Mouse (Mus musculus) liver, embryonic 12.5 days (tissue): ENCODE data around the gene Suclg2. TPM values are rescaled to one million over a fixed set of nuclear protein-coding genes. Genes with fewer than 3 reads are reported as not detected.
"Not testable (repeated sequence)": the region's sequence is repeated elsewhere in the genome, so short reads cannot be mapped to it uniquely, and the experiment has no call there.

Experiments
- ATAC-seq: fragments of 200-750 bp; cut with Nextera tagmentation; 2 replicates; pipeline ENCODE4 v1.8.0; 2017; ENCODE audit warnings: moderate number of reproducible peaks, mild to moderate bottlenecking, moderate library complexity
- H3K27ac ChIP-seq: fragments of 300-500 bp; sonication (generic); 2 replicates; pipeline ENCODE4 v1.5.1; 2016; ENCODE audit warnings: mild to moderate bottlenecking
- H3K27me3 ChIP-seq: fragments of 300-500 bp; sonication (generic); replicated peaks from 2 replicates; pipeline ENCODE4 v1.6.1; 2016; ENCODE audit warnings: mild to moderate bottlenecking, moderate library complexity
- H3K36me3 ChIP-seq: fragments of 300-500 bp; sonication (generic); 2 replicates; pipeline ENCODE4 v1.6.1; 2016; ENCODE audit warnings: mild to moderate bottlenecking, moderate library complexity
- H3K4me1 ChIP-seq: fragments of 300-500 bp; sonication (generic); 2 replicates; pipeline ENCODE4 v1.6.1; 2016
- H3K4me2 ChIP-seq: fragments of 300-500 bp; sonication (generic); 2 replicates; pipeline ENCODE4 v1.6.1; 2016; ENCODE audit warnings: mild to moderate bottlenecking, moderate library complexity
- H3K4me3 ChIP-seq: fragments of 300-500 bp; sonication (generic); 2 replicates; pipeline ENCODE4 v1.5.1; 2016; ENCODE audit warnings: mild to moderate bottlenecking, moderate library complexity
- H3K9ac ChIP-seq: fragments of 300-500 bp; sonication (generic); 2 replicates; pipeline ENCODE4 v1.6.1; 2016; ENCODE audit warnings: mild to moderate bottlenecking, moderate library complexity
- H3K9me3 ChIP-seq: fragments of 300-500 bp; sonication (generic); replicated peaks from 2 replicates; pipeline ENCODE4 v1.6.1; 2016; ENCODE audit warnings: mild to moderate bottlenecking, moderate library complexity
- WGBS: fragments of 180-500 bp; shearing (Covaris S2); methylation state at CpG from one replicate; pipeline ENCODE4 v1.1.7; 2016; ENCODE audit not compliant: insufficient replicate concordance; 5-methylcytosine and 5-hydroxymethylcytosine counted together
- polyA plus RNA-seq: library from polyadenylated mRNA; unstranded; fragments of >200 nt; fragmentation: Nextera tagmentation; extraction: Ambion mirVana; gene quantifications from 2 replicates; pipeline ENCODE4 v1.2.1, GENCODE M21; 2016

The Suclg2 gene
- polyA plus RNA-seq, 1 experiment from 2014 or later = 47.7 TPM

- no peaks in the 10 kb centered on the region for H3K36me3 ChIP-seq
- 72% methylated on average over 3 of the region's 3 CpGs for WGBS
- H3K27me3 ChIP-seq = no peaks in the 10 kb centered on the region
- no peak overlapping the region for H3K9ac ChIP-seq
- ATAC-seq = no peak
- no peaks in the 10 kb centered on the region for H3K9me3 ChIP-seq
- no peak overlapping the region for H3K4me3 ChIP-seq
- H3K4me2 ChIP-seq = no peak overlapping the region
- peaks cover 8% of the 10 kb centered on the region; the same call in 1 of the 2 replicates for H3K4me1 ChIP-seq
- H3K27ac ChIP-seq = no peak overlapping the region
Measured at GRCm38 (mm10) chr6:95613228-95613627, 105.4 kb downstream of the Suclg2 start.

- ATAC-seq = no peak
Measured at GRCm38 (mm10) chr6:95612412-95613022, 106.1 kb downstream of the Suclg2 start.

DNA sequence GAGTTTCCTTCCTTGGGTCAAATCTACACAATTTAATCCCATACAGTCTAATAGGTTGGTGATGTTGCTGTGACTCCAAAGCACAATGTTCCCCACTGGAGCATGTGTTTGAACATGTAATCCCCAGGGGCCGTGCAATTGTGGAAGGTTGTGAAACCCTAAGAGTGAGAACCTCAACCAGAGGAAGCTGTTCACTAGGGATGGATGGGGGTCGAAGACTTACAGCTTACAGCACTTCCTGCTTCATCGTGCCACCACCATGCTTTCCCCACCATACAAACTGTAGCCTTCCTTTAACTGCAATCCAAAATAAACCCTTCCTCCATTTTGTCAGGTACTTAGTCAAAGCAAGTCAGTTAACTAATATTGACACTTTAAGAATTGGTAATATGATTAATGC, 107.5 kb downstream of the Suclg2 start:
- WGBS = 40% methylated on average over 3 of the region's 3 CpGs
- Histone ChIP-seq H3K4me3 (no peak overlapping the region), H3K9me3 (no peaks in the 10 kb centered on the region), H3K9ac (no peak overlapping the region), H3K4me1 (peaks cover 12% of the 10 kb centered on the region; the same call in 1 of the 2 replicates), H3K4me2 (no peak overlapping the region), H3K27ac (no peak overlapping the region), H3K36me3 (peaks cover 2% of the 10 kb centered on the region; the same call in 1 of the 2 replicates), H3K27me3 (no peaks in the 10 kb centered on the region)
- no peak for ATAC-seq

More at GRCm38 (mm10) chr6:95612412-95613022, 106.1 kb downstream of the Suclg2 start:
- no peak overlapping the region for H3K9ac ChIP-seq
- no peaks in the 10 kb centered on the region for H3K36me3 ChIP-seq
- no peak overlapping the region for H3K4me3 ChIP-seq
- H3K27me3 ChIP-seq = no peaks in the 10 kb centered on the region
- no peak overlapping the region for H3K4me2 ChIP-seq
- peaks cover 12% of the 10 kb centered on the region; the same call in 1 of the 2 replicates for H3K4me1 ChIP-seq
- H3K9me3 ChIP-seq = no peaks in the 10 kb centered on the region
- H3K27ac ChIP-seq = no peak overlapping the region
- WGBS = 75% methylated on average over 3 of the region's 3 CpGs

DNA sequence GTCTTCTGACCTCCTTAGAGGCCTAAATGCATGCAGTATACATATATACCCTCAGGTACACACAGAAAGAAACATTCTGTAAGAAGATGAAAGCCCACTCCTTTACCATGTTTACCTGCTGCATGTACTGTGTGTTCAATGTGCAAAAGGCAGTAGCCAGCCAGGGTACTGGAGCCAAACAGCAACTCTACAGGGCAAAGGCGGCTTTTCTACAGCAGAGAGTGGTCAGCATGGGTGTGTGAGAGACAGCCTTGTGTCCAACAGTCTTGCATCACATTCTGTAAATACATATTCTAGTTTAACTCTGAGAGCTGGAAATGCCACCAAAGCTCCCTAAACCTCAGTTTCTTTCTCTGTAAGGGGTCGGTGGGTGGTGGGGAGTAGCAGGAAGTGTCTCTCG, 110.5 kb downstream of the Suclg2 start:
- H3K9me3 ChIP-seq = no peaks in the 10 kb centered on the region
- no peak overlapping the region for H3K9ac ChIP-seq
- H3K4me1 ChIP-seq = peaks cover 12% of the 10 kb centered on the region; the same call in 1 of the 2 replicates
- peaks cover 2% of the 10 kb centered on the region; the same call in 1 of the 2 replicates for H3K36me3 ChIP-seq
- ATAC-seq = 0 out of 2 replicates have a peak, but pooled peaks have one; percentile 46
- WGBS = 78% methylated on average over 3 of the region's 3 CpGs
- no peak overlapping the region for H3K27ac ChIP-seq
- H3K27me3 ChIP-seq = no peaks in the 10 kb centered on the region
- no peak overlapping the region for H3K4me2 ChIP-seq
- no peak overlapping the region for H3K4me3 ChIP-seq

GRCm38 (mm10) chr6:95600731-95601130, 117.9 kb downstream of the Suclg2 start:
- H3K9me3 ChIP-seq, H3K27me3 ChIP-seq: not testable (repeated sequence)
- 84% methylated on average over 8 of the region's 8 CpGs for WGBS

DNA sequence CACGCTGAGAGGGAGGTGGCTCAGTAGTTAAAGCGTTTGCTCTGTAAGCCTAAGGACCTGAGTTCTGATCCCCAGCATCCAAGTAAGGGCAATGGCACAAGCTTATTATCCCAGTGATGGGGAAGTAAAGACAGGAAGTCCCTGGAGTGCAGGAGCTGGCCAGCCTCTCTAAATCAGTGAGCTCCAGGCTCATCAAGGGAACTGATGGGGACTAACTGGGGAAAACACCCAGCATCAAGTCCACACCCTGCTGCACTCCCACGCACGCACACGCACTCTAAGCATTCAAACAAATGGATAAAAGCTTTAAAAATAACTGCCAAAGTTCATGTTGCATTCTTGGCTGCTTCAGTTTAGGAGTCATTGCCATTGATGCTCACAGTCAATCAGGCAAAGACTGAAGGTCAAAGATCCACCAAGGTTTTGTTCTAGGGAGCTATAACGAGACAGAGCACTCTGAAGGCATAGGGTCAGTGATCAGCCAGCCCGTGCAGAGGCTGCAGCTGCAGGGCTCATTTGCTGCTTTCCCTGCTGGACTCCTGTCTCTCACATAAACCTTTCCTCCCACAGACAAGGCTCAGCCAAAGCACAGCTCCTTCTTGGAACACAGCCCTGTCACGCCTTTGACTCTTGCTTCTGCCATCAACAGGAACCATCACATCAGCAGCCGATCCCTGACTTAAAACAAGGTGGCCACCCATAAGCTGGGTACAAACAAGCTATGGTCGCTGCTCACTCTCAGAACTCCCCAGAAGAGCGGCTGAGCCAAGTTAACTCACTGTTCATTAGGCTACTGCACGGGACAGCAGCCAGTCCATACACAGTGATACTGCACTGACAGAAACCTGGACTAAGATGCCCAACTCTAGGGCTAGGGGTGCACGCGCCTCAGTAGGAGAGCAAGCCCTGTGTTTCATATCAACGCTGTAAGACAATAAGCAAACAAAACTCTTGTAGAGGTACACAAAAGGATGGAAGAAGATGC, 121.5 kb downstream of the Suclg2 start:
- Histone ChIP-seq H3K27ac (no peak overlapping the region), H3K9me3 (no peaks in the 10 kb centered on the region), H3K4me3 (no peak overlapping the region), H3K9ac (no peak overlapping the region), H3K36me3 (peaks cover 19% of the 10 kb centered on the region), H3K4me2 (no peak overlapping the region), H3K27me3 (no peaks in the 10 kb centered on the region), H3K4me1 (peaks cover 13% of the 10 kb centered on the region; the same call in 1 of the 2 replicates)
- ATAC-seq = no peak
- 78% methylated on average over 15 of the region's 15 CpGs for WGBS

More at GRCm38 (mm10) chr6:95600731-95601130, 117.9 kb downstream of the Suclg2 start:
- not testable (repeated sequence) for ATAC-seq, H3K36me3 ChIP-seq, H3K4me2 ChIP-seq, H3K9ac ChIP-seq, H3K4me3 ChIP-seq, H3K27ac ChIP-seq
- peaks cover 13% of the 10 kb centered on the region; the same call in 1 of the 2 replicates for H3K4me1 ChIP-seq

- Histone ChIP-seq H3K27ac (no peak overlapping the region), H3K4me1 (peaks cover 13% of the 10 kb centered on the region; the same call in 1 of the 2 replicates), H3K9ac (no peak overlapping the region), H3K36me3 (peaks cover 19% of the 10 kb centered on the region), H3K4me2 (no peak overlapping the region), H3K9me3 (no peaks in the 10 kb centered on the region), H3K27me3 (no peaks in the 10 kb centered on the region), H3K4me3 (no peak overlapping the region)
- no peak for ATAC-seq
- 40% methylated on average over 2 of the region's 2 CpGs for WGBS
Measured at GRCm38 (mm10) chr6:95595852-95596251, 122.7 kb downstream of the Suclg2 start.

- 84% methylated on average over 4 of the region's 4 CpGs for whole genome bisulfite sequencing
Measured at GRCm38 (mm10) chr6:95594239-95594638, 124.4 kb downstream of the Suclg2 start.

GRCm38 (mm10) chr6:95592396-95592795, 126.2 kb downstream of the Suclg2 start:
- H3K9me3 ChIP-seq = no peaks in the 10 kb centered on the region
- no peaks in the 10 kb centered on the region for H3K27me3 ChIP-seq
- no peak overlapping the region for H3K4me3 ChIP-seq
- no peak overlapping the region for H3K9ac ChIP-seq
- no peak overlapping the region for H3K4me2 ChIP-seq
- no peak overlapping the region for H3K27ac ChIP-seq
- peaks cover 25% of the 10 kb centered on the region for H3K36me3 ChIP-seq
- peaks cover 11% of the 10 kb centered on the region; the same call in 1 of the 2 replicates for H3K4me1 ChIP-seq
- no peak for ATAC-seq
- 79% methylated on average over 6 of the region's 6 CpGs for WGBS

More at GRCm38 (mm10) chr6:95594239-95594638, 124.4 kb downstream of the Suclg2 start:
- no peaks in the 10 kb centered on the region for H3K27me3 ChIP-seq
- no peaks in the 10 kb centered on the region for H3K9me3 ChIP-seq
- peaks cover 19% of the 10 kb centered on the region for H3K36me3 ChIP-seq
- H3K4me3 ChIP-seq = no peak overlapping the region
- no peak overlapping the region for H3K9ac ChIP-seq
- no peak overlapping the region for H3K4me2 ChIP-seq
- ATAC-seq = no peak
- no peak overlapping the region for H3K27ac ChIP-seq
- H3K4me1 ChIP-seq = peaks cover 13% of the 10 kb centered on the region; the same call in 1 of the 2 replicates

DNA sequence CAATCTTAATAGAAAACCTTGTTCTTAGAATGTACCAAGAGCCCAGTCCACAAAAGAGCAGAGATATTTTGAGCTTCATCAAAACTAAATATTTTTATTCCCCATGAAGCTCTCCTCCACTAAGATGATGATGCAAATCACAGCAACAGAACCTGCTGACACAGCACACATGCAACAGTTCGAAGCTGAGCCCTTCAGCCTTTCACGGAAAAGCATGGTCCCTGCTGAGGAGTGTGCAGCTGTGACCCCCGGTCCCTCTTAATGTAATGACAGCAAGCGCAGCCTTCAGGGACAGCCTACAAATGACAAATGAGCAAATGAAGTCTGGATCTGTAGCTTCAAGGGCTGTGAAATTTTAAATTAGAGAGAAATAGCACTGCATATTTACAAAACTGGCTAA, 128.1 kb downstream of the Suclg2 start:
- no peak for ATAC-seq
- Histone ChIP-seq H3K27me3 (no peaks in the 10 kb centered on the region), H3K9me3 (no peaks in the 10 kb centered on the region), H3K4me3 (no peak overlapping the region), H3K27ac (no peak overlapping the region), H3K36me3 (peaks cover 30% of the 10 kb centered on the region), H3K4me2 (no peak overlapping the region), H3K9ac (no peak overlapping the region), H3K4me1 (no peaks in the 10 kb centered on the region)
- WGBS = 86% methylated on average over 4 of the region's 4 CpGs

GRCm38 (mm10) chr6:95587108-95587796, 131.3 kb downstream of the Suclg2 start:
- no peak overlapping the region for H3K4me3 ChIP-seq
- H3K27me3 ChIP-seq = no peaks in the 10 kb centered on the region
- no peak for ATAC-seq
- H3K4me2 ChIP-seq = no peak overlapping the region
- H3K9me3 ChIP-seq = no peaks in the 10 kb centered on the region
- no peaks in the 10 kb centered on the region for H3K4me1 ChIP-seq
- H3K27ac ChIP-seq = no peak overlapping the region
- H3K9ac ChIP-seq = no peak overlapping the region
- H3K36me3 ChIP-seq = peaks cover 26% of the 10 kb centered on the region
- WGBS = 77% methylated on average over 6 of the region's 6 CpGs
